Mouse (Mus musculus) olfactory bulb, adult 2 months (tissue): ENCODE data around the gene Erich6. TPM values are rescaled to one million over a fixed set of nuclear protein-coding genes. Genes with fewer than 3 reads are reported as not detected.
A peak's percentile ranks its signal among the peaks of the same experiment; 100 is the strongest.

Experiments
- H3K27ac ChIP-seq: fragments of 200-500 bp; 2 replicates; pipeline ENCODE4 v1.5.1; 2012; ENCODE audit warnings: low read depth, low read length; ENCODE audit not compliant: insufficient read depth
- H3K4me1 ChIP-seq: fragments of 200-500 bp; 2 replicates; pipeline ENCODE4 v1.6.1; 2012; ENCODE audit warnings: low read length; ENCODE audit not compliant: control insufficient read depth, insufficient read depth
- H3K4me3 ChIP-seq: fragments of 200-500 bp; 2 replicates; pipeline ENCODE4 v1.5.1; 2012; ENCODE audit warnings: mild to moderate bottlenecking, low read depth, low read length, moderate library complexity; ENCODE audit not compliant: insufficient read depth
- CTCF ChIP-seq: fragments of 200-500 bp; IDR thresholded peaks from 2 replicates; pipeline ENCODE4 v1.5.1; 2012; ENCODE audit warnings: low read depth, mild to moderate bottlenecking, low read length, moderate library complexity; ENCODE audit not compliant: insufficient read depth
- POLR2A ChIP-seq: fragments of 200-500 bp; IDR thresholded peaks from 2 replicates; pipeline ENCODE4 v1.6.1; 2012; ENCODE audit warnings: mild to moderate bottlenecking, low read depth, low read length, moderate library complexity; ENCODE audit not compliant: insufficient read depth
- WGBS: fragments of 180-500 bp; shearing (Covaris S2); methylation state at CpG from one replicate; pipeline ENCODE4 v1.1.7; 2018; 5-methylcytosine and 5-hydroxymethylcytosine counted together
- polyA plus RNA-seq: library from polyadenylated mRNA; stranded (reverse); fragments of >200 nt; gene quantifications from 2 replicates; pipeline ENCODE4 v1.2.4, GENCODE M21; 2012; ENCODE audit warnings: low replicate concordance; ENCODE audit not compliant: missing spikeins, insufficient read depth, insufficient read length

The Erich6 gene
- polyA plus RNA-seq, 1 experiment, result not detected

DNA sequence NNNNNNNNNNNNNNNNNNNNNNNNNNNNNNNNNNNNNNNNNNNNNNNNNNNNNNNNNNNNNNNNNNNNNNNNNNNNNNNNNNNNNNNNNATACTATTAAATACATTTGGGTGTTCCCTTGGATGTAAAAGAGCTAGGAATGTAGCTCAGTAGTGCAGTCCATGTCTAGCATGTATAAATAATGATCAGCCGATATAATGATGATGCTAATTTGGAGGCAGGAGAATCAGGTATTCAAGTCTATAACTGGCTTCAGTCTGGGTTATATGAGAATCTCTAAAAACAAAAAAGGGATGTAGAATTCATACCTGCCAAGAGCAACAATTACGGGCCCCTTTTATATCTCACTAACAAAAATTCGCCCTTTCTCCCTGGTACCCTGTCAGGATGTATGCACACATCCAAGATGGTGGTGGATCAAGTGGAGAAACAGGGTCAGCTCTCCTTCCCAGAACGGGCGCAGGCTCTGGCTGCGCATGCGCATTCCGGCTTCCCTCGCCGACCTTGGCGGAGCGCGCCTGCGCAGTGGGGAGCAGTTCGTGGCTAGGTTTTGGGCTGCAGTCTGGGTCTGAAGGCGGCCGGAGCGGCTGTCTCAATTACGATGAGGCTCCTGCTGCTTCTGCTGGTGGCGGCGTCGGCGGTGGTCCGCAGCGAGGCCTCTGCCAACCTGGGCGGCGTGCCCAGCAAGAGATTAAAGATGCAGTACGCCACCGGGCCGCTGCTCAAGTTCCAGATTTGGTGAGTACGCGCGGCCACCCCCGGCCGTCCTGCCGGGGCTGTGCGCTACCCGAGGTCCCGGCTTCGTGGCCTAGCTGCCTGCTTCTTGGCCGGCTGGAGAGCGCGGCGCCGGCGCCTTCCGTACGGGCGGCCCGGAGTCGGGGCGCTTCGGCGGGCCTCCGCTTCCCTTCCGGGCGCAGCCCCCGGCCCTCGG is 60.6 kb downstream of the Erich6 start, which contains the start of gene Selenot:
TSS of gene Selenot (plus strand) at position 500 of the 930 bp plus-strand sequence.
- under 1% methylated on average over 59 of the region's 59 CpGs for WGBS
- Histone ChIP-seq H3K27ac (peak within 1 kb of the TSS; percentile 96), H3K4me1 (peaks cover 3% of the 10 kb centered on the region; the same call in 1 of the 2 replicates), H3K4me3 (peak within 1 kb of the TSS; percentile 93)
- TF ChIP-seq POLR2A, result peak; percentile 98
- no peak for TF ChIP-seq CTCF

DNA sequence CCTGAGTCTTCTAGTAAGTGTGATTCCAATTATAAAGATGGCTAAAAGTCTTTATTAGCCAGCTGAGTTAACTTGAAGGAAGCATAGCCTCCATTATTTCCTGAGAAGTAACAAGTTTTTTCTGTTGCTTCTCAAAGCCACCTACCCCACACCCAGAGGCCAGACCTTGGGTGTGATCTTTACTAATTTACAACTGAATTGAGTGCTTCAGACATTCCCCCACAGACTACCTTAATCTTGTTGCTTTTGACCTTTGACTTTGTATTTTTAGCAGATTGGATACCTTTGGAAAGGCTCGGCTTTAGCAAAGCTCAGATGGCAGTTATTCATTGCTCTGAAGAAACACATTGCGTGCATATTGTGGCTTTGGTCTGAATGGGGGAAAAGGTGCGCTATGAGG is 66.2 kb downstream of the Erich6 start:
- TF ChIP-seq POLR2A, result no peak
- no peak for TF ChIP-seq CTCF
- Histone ChIP-seq H3K4me1 (no peaks in the 10 kb centered on the region), H3K27ac (no peak overlapping the region), H3K4me3 (no peak overlapping the region)
- 97% methylated on average over 3 of the region's 3 CpGs for WGBS

Other genes starting within 250 kb of the Erich6 start
- gene Tsc22d2, start 222.5 kb downstream of the Erich6 start, polyA plus RNA-seq, result not detected in 2 replicates
- gene Eif2a, start 111.4 kb downstream of the Erich6 start, polyA plus RNA-seq, result not detected in 2 replicates
- gene Serp1, start 111.3 kb downstream of the Erich6 start, polyA plus RNA-seq, result not detected in 2 replicates
- not detected in 2 replicates for gene Selenot, start 60.6 kb downstream of the Erich6 start, polyA plus RNA-seq
- gene Siah2, start 55.2 kb upstream of the Erich6 start, polyA plus RNA-seq, result not detected in 2 replicates
- gene Mindy4b-ps, start 185.1 kb upstream of the Erich6 start, polyA plus RNA-seq, result not detected in 2 replicates
- gene Clrn1, start 248.1 kb upstream of the Erich6 start, polyA plus RNA-seq, result not detected in 2 replicates